Mouse (Mus musculus): ENCODE results near the gene Mcm2. TPM values are rescaled to one million over a fixed set of nuclear protein-coding genes. Genes with fewer than 3 reads are reported as not detected.
A peak's percentile ranks its signal among the peaks of the same experiment; 100 is the strongest.

Gene Mcm2
- total and polyA plus RNA-seq, 2 experiments from 2014 or later: 14.1 to 19.3 TPM

- Histone ChIP-seq H3K9ac (no peak overlapping the region), H3K4me2 (ENCODE audit: low read depth) (no peak overlapping the region), H3K27ac (ENCODE audit: low read depth, low read length) (0 out of 2 replicates have a peak overlapping the region, but pooled peaks have one; percentile 35), H3K4me3 (ENCODE audit: low read depth, low read length) (no peak overlapping the region), H3K36me3 (ENCODE audit: insufficient read depth) (0 out of 2 replicates have a peak, but pooled peaks cover 10% of the 10 kb centered on the region), H3K9me3 (ENCODE audit: low read length) (no peaks in the 10 kb centered on the region), H3K27me3 (ENCODE audit: insufficient read depth, low read length) (no peaks in the 10 kb centered on the region), H3K4me1 (ENCODE audit: insufficient read depth) (no peaks in the 10 kb centered on the region)
- WGBS: 29% methylated on average over 7 of the region's 7 CpGs
- no peak for TF ChIP-seq CTCF (IDR thresholded peaks at IDR 0.05; ENCODE audit: low read depth)
- peak; percentile 88 for ATAC-seq
- peak; percentile 50 for DNase-seq
These were observed 17.2 kb downstream of the Mcm2 start for GRCm38 (mm10) chr6:88881334-88881733.

- H3K9ac ChIP-seq: no peak overlapping the region
- no peak overlapping the region for H3K4me3 ChIP-seq (ENCODE audit: low read depth, low read length)
- no peak for DNase-seq
- H3K4me1 ChIP-seq (ENCODE audit: insufficient read depth): no peaks in the 10 kb centered on the region
- no peaks in the 10 kb centered on the region for H3K9me3 ChIP-seq (ENCODE audit: low read length)
- H3K27ac ChIP-seq (ENCODE audit: low read depth, low read length): no peak overlapping the region
- WGBS: 67% methylated on average over 4 of the region's 4 CpGs
- TF ChIP-seq CTCF (IDR thresholded peaks at IDR 0.05; ENCODE audit: low read depth): 0 out of 2 replicates have a peak, but pooled peaks have one; percentile 20
- no peak for ATAC-seq
- H3K4me2 ChIP-seq (ENCODE audit: low read depth): no peak overlapping the region
- 0 out of 2 replicates have a peak, but pooled peaks cover 8% of the 10 kb centered on the region for H3K36me3 ChIP-seq (ENCODE audit: insufficient read depth)
- no peaks in the 10 kb centered on the region for H3K27me3 ChIP-seq (ENCODE audit: insufficient read depth, low read length)
These were observed 19.1 kb downstream of the Mcm2 start for GRCm38 (mm10) chr6:88879471-88879870.

GRCm38 (mm10) chr6:88874868-88875508, 23.6 kb downstream of the Mcm2 start, which contains the start of gene Podxl2:
TSS of gene Podxl2 (minus strand) at chr6:88875044.
- H3K9me3 ChIP-seq (ENCODE audit: low read length): no peaks in the 10 kb centered on the region
- H3K36me3 ChIP-seq (ENCODE audit: insufficient read depth): no peaks in the 10 kb centered on the region
- ATAC-seq (peak; percentile 77), DNase-seq (peak; percentile 93)
- H3K27me3 ChIP-seq (ENCODE audit: insufficient read depth, low read length): no peaks in the 10 kb centered on the region
- H3K4me1 ChIP-seq (ENCODE audit: insufficient read depth): peaks cover 20% of the 10 kb centered on the region
- H3K4me3 ChIP-seq (ENCODE audit: low read depth, low read length): peak within 1 kb of the TSS; percentile 95
- peak within 1 kb of the TSS; percentile 98 for H3K9ac ChIP-seq
- 5% methylated on average over 62 of the region's 63 CpGs for WGBS
- peak within 1 kb of the TSS; percentile 97 for H3K27ac ChIP-seq (ENCODE audit: low read depth, low read length)
- H3K4me2 ChIP-seq (ENCODE audit: low read depth): peak within 1 kb of the TSS; percentile 80
- no peak for TF ChIP-seq CTCF (IDR thresholded peaks at IDR 0.05; ENCODE audit: low read depth)

- WGBS: under 1% methylated on average over 60 of the region's 74 CpGs
- Histone ChIP-seq H3K4me3 (ENCODE audit: low read depth, low read length) (peak overlapping the region; percentile 95), H3K27ac (ENCODE audit: low read depth, low read length) (peak overlapping the region; percentile 97), H3K4me2 (ENCODE audit: low read depth) (peak overlapping the region; percentile 80), H3K27me3 (ENCODE audit: insufficient read depth, low read length) (no peaks in the 10 kb centered on the region), H3K9ac (peak overlapping the region; percentile 98), H3K4me1 (ENCODE audit: insufficient read depth) (peaks cover 23% of the 10 kb centered on the region), H3K36me3 (ENCODE audit: insufficient read depth) (no peaks in the 10 kb centered on the region), H3K9me3 (ENCODE audit: low read length) (no peaks in the 10 kb centered on the region)
- TF ChIP-seq CTCF (IDR thresholded peaks at IDR 0.05; ENCODE audit: low read depth): no peak
- ATAC-seq: peak; percentile 73
- DNase-seq: peak; percentile 79
These were observed 24.4 kb downstream of the Mcm2 start for GRCm38 (mm10) chr6:88873965-88874867.

GRCm38 (mm10) chr6:88872811-88873210, 25.8 kb downstream of the Mcm2 start:
- Histone ChIP-seq H3K27me3 (ENCODE audit: insufficient read depth, low read length) (no peaks in the 10 kb centered on the region), H3K27ac (ENCODE audit: low read depth, low read length) (peak overlapping the region; percentile 97), H3K4me3 (ENCODE audit: low read depth, low read length) (peak overlapping the region; percentile 95), H3K9me3 (ENCODE audit: low read length) (no peaks in the 10 kb centered on the region), H3K4me2 (ENCODE audit: low read depth) (peak overlapping the region; percentile 80), H3K9ac (peak overlapping the region; percentile 98), H3K36me3 (ENCODE audit: insufficient read depth) (peaks cover 5% of the 10 kb centered on the region; the same call in 1 of the 2 replicates), H3K4me1 (ENCODE audit: insufficient read depth) (peaks cover 23% of the 10 kb centered on the region)
- DNase-seq: no peak
- ATAC-seq: peak; percentile 14
- TF ChIP-seq CTCF (IDR thresholded peaks at IDR 0.05; ENCODE audit: low read depth): no peak
- WGBS: 16% methylated on average over 7 of the region's 7 CpGs

- DNase-seq (peak; percentile 83), ATAC-seq (no peak)
- TF ChIP-seq CTCF (IDR thresholded peaks at IDR 0.05; ENCODE audit: low read depth): no peak
- WGBS: 13% methylated on average over 8 of the region's 8 CpGs
- no peak overlapping the region for H3K4me3 ChIP-seq (ENCODE audit: low read depth, low read length)
- no peak overlapping the region for H3K9ac ChIP-seq
- H3K9me3 ChIP-seq (ENCODE audit: low read length): no peaks in the 10 kb centered on the region
- H3K4me2 ChIP-seq (ENCODE audit: low read depth): peak overlapping the region; percentile 80
- peaks cover 23% of the 10 kb centered on the region for H3K4me1 ChIP-seq (ENCODE audit: insufficient read depth)
- H3K27ac ChIP-seq (ENCODE audit: low read depth, low read length): peak overlapping the region; percentile 22; the same call in 1 of the 2 replicates
- H3K36me3 ChIP-seq (ENCODE audit: insufficient read depth): peaks cover 9% of the 10 kb centered on the region; the same call in 1 of the 2 replicates
- H3K27me3 ChIP-seq (ENCODE audit: insufficient read depth, low read length): no peaks in the 10 kb centered on the region
These were observed 27.0 kb downstream of the Mcm2 start for GRCm38 (mm10) chr6:88871546-88871945.
